Mouse (Mus musculus): ENCODE measurements at regions not wholly inside any gene's neighbourhood (a gene's known extent, or its start where the extent isn't known, plus 50 kb on each side); places are given as distances from the start of the nearest gene placed in this dataset.

DNA sequence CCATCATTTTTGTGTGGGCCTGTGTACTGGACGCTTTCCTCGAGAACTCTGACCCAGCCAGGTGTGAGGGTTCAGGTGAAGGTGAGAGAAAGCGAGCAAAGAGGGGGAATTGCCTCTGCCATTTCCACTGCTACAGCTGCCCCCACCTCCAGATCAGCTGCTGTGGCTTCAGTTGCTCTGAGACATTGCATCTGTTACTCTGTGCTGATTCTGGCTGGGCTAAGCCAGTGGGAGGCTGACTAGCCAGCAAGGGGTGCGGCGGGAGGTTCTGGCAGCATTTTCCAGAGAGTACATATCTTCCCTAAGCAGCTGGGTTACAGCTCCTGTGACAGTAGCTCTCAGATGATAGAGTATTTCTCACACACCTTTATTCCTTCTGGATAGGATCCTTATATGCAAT is 712.7 kb upstream of the Cdh18 start:
- peak; percentile 2 to 16 for DNase-seq (ENCODE audit: low spot score in 2 of 2)

DNA sequence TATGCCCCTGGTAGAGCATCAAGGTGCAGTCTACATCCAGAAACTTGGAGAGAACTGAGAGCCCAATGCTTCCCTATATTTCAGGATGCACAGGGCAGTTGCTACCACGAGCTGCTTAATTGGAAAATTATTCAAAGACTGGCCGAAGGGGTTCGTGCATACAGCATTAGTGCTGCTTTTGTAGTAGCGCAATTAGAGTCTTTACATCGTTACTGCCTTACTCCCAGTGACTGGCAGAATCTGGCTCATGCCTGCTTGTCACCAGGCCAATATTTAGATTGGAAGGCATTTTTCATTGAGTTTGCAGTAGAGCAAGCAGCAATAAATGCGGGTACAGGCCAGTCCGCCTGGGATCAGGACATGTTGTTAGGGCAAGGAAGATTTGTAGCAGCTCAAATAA is 690.3 kb upstream of the Cdh18 start:
- no peak for DNase-seq (ENCODE audit: low spot score in 2 of 2)

DNA sequence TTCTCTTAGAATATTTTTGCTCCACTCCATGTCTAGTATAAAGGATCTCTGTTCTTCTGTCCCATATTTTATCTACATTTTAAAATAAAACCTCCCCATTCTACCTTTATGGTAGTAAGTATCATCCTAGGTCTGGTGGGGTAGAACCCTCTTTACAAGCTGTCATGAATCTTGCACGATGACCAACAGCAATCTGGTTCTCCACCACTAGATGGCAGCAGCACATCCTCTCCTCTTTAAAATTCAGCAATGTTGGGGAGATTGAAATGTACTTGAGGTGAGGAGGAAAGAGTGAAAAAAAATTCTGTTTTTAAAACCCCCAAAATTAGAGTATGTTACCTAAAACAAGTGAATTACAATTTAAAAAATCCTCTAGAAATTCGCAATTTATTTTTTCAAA is 663.6 kb upstream of the Cdh18 start:
- peak; percentile 10 to 77 for DNase-seq (ENCODE audit: low spot score in 2 of 2)

Data from layer of hippocampus, adult 18-20 months (tissue).